Mouse (Mus musculus) WW6 (cell line): Measurements from ENCODE around the gene Cdc42bpg.
A peak's percentile ranks its signal among the peaks of the same experiment; 100 is the strongest.

Experiments used
- DNase-seq: peaks from one replicate; pipeline ENCODE4 v3.0.0-alpha.2; 2013; ENCODE audit warnings: low read depth, low spot score

The Cdc42bpg gene

DNA sequence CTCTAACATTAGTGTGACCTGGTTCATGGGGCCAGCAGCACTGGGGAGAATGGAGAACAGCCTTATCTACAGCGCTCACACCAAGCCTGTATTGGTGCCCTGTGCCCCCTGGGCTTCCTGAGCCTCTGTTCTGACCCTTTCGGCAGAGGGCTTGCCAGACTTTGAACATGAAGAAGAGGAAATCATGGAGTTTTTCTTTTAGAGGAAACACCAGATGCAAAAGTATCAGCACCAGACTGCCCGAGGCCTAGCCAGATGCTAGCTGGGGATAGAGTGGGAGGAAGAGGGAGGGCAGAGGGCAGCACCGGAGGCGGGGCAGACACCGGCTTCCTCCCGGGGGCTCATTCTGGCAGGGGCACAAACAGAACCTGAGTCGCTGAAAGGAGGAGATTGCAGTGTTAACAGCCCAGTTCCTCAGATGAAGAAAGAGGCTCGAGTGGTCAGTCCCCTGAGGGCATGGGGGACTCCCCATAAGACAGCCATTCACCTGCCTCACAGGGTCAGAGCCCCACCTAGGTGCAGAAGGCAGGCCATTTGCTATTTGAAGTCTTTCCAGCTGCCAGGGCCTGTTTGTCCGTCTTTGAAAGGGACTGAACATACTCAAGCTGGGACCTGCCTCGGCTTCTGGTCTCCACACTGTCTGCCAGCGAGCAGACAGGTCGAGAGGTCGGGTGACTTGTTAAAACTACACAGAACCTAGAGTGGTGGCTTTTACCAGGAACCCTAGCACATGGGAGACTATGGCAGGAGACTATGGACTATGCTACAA, 43.1 kb downstream of the Cdc42bpg start:
- no peak for DNase-seq

DNA sequence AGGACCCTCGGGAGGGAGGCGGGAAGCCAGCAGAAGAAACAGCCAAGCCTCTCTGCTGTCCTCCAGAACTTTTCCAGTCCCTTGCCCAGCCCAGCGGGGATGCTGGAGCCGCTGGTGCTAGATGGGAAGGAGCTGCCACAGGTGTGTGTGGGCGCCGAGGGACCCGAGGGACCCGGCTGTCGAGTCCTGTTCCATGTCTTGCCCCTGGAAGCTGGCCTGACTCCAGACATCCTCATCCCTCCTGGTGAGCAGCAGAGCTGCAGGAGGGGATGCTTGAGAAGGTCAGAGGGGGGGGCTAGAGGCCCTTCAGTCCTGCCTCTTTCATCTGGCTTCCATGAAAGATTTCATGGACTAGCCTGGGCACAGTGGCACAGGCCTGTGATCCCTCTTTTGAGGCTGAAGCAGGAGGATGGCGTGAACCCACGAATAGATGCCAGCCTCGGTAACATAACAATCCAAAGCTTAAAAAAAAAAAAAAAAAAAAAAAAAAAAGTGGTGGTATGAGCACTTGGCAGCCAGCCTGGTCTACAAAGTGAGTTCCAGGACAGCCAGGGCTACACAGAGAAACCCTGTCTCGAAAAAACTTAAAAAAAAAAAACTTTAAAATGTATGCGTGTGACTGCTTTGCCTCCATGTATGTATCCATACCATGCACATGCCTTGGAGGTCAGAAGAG, 45.3 kb downstream of the Cdc42bpg start:
- DNase-seq = no peak

GRCm38 (mm10) chr19:6352107-6352505, 45.9 kb downstream of the Cdc42bpg start:
- no peak for DNase-seq

GRCm38 (mm10) chr19:6354030-6354429, 47.8 kb downstream of the Cdc42bpg start:
- DNase-seq = no peak

- DNase-seq = no peak
These were observed 55.0 kb downstream of the Cdc42bpg start for GRCm38 (mm10) chr19:6361291-6361690.

DNA sequence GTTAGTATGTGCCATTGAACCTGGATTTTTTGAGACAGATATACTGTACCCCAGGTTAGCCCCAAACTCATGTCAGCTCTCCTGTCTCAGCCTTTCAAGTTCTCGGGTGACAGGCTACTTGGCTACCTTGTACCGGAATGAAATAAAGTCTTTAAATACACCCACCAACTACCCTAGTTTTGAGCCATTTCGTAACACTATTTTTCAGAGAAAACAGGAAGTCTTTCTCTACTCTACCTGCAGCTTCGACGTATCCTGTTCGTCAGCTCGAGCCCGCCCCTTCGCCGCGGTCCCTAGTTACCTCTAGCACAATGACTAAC, 56.8 kb downstream of the Cdc42bpg start:
- DNase-seq = no peak

GRCm38 (mm10) chr19:6363411-6364240, 57.4 kb downstream of the Cdc42bpg start, which contains the start of gene Sf1:
TSS of gene Sf1 (plus strand) at chr19:6363690.
- peak; percentile 98 for DNase-seq

DNA sequence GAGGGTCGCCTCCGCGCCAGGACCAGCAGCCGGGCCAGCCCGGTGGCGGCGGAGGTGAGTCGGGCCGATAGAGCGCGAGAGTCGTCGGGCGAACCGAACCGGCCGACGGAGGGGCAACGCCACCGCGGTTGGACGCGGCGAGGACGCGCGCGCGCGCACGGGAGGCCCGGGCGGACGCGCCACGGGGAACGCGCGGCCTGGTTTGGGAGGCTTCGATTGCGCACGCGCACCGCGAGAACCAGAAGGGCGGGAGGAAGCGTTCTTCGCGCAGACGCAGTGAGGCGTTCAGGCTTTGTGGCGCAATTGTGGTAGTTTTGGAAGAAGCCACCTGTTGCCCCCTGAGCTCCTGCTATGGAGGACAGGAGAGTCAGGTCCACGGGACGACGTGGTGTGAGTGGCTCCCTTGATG, 58.1 kb downstream of the Cdc42bpg start:
- peak; percentile 61 for DNase-seq

- no peak for DNase-seq
These were observed 58.6 kb downstream of the Cdc42bpg start for GRCm38 (mm10) chr19:6364842-6365241.

DNA sequence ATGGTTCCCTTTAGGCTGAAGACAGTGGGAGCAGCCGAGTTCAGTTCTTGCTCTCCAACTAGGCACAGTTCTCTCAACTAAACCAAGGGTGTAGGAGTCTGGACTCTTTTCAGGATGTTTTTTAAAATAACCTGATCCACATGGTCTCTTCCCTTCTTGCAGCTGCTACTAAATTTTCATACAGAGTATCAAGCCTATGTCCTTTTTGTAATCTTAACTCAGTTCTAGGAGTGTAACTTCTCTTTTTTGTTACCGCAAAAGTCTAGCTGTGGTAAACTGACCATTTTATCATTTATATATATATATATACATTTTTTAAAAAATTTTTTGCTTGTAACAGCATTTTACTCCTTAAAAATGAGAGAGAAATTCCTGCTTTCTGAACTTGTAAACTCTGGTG, 63.9 kb downstream of the Cdc42bpg start:
- no peak for DNase-seq

DNA sequence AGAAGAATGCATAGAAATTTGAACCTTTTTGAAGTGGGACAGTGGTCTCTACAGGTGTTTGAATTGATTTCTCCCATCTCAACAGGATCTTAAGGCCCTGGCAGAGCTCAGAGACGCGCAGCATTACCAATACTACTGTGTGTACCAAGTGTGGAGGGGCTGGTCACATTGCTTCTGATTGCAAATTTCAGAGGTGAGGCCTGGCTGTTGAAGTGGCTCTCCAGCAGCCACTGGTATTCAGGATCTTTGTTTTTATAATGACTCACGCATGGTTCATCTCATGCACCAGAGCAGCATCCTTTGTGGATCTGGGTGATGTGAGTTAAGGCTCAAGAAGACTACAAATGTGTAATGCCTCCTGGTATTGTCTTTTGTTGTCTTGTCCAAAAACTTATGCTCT, 66.2 kb downstream of the Cdc42bpg start:
- DNase-seq = no peak

- no peak for DNase-seq
These were observed 67.5 kb downstream of the Cdc42bpg start for GRCm38 (mm10) chr19:6373539-6374400.

DNA sequence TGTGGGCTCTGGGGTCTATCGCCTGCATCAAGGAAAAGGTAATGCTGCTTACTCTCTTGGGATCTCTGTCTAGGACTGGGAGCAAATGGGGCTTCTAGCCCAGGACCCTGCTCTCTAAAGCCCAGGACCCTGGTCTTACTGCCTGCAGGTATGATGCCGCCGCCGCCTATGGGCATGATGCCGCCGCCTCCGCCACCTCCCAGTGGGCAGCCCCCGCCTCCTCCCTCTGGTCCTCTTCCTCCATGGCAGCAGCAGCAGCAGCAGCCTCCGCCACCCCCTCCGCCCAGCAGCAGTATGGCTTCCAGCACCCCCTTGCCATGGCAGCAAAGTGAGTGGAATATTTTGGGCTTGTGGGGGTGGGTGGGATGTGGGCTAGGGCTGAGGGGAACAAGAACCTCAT, 68.3 kb downstream of the Cdc42bpg start:
- DNase-seq = no peak
